Mouse (Mus musculus): ENCODE measurements around the gene Rsrc1.

GRCm38 (mm10) chr3:67366087-67366892 is 385.1 kb downstream of the Rsrc1 start:
- TF ChIP-seq CTCF (IDR thresholded peaks at IDR 0.05; ENCODE audit: low read depth) (no peak), EP300 (IDR thresholded peaks at IDR 0.05; ENCODE audit: low read depth) (no peak)
